Mouse (Mus musculus) liver, embryonic 12.5 days (tissue): ENCODE results near the gene Ntrk2. TPM values are rescaled to one million over a fixed set of nuclear protein-coding genes. Genes with fewer than 3 reads are reported as not detected.

Source experiments
- ATAC-seq: fragments of 200-750 bp; cut with Nextera tagmentation; 2 replicates; pipeline ENCODE4 v1.8.0; 2017; ENCODE audit warnings: moderate number of reproducible peaks, mild to moderate bottlenecking, moderate library complexity
- H3K27ac ChIP-seq: fragments of 300-500 bp; sonication (generic); 2 replicates; pipeline ENCODE4 v1.5.1; 2016; ENCODE audit warnings: mild to moderate bottlenecking
- H3K27me3 ChIP-seq: fragments of 300-500 bp; sonication (generic); replicated peaks from 2 replicates; pipeline ENCODE4 v1.6.1; 2016; ENCODE audit warnings: mild to moderate bottlenecking, moderate library complexity
- H3K36me3 ChIP-seq: fragments of 300-500 bp; sonication (generic); 2 replicates; pipeline ENCODE4 v1.6.1; 2016; ENCODE audit warnings: mild to moderate bottlenecking, moderate library complexity
- H3K4me1 ChIP-seq: fragments of 300-500 bp; sonication (generic); 2 replicates; pipeline ENCODE4 v1.6.1; 2016
- H3K4me2 ChIP-seq: fragments of 300-500 bp; sonication (generic); 2 replicates; pipeline ENCODE4 v1.6.1; 2016; ENCODE audit warnings: mild to moderate bottlenecking, moderate library complexity
- H3K4me3 ChIP-seq: fragments of 300-500 bp; sonication (generic); 2 replicates; pipeline ENCODE4 v1.5.1; 2016; ENCODE audit warnings: mild to moderate bottlenecking, moderate library complexity
- H3K9ac ChIP-seq: fragments of 300-500 bp; sonication (generic); 2 replicates; pipeline ENCODE4 v1.6.1; 2016; ENCODE audit warnings: mild to moderate bottlenecking, moderate library complexity
- H3K9me3 ChIP-seq: fragments of 300-500 bp; sonication (generic); replicated peaks from 2 replicates; pipeline ENCODE4 v1.6.1; 2016; ENCODE audit warnings: mild to moderate bottlenecking, moderate library complexity
- WGBS: fragments of 180-500 bp; shearing (Covaris S2); methylation state at CpG from one replicate; pipeline ENCODE4 v1.1.7; 2016; ENCODE audit not compliant: insufficient replicate concordance; 5-methylcytosine and 5-hydroxymethylcytosine counted together
- polyA plus RNA-seq: library from polyadenylated mRNA; unstranded; fragments of >200 nt; fragmentation: Nextera tagmentation; extraction: Ambion mirVana; gene quantifications from 2 replicates; pipeline ENCODE4 v1.2.1, GENCODE M21; 2016

Ntrk2 gene
- polyA plus RNA-seq, 1 experiment from 2014 or later: 0.20 TPM

DNA sequence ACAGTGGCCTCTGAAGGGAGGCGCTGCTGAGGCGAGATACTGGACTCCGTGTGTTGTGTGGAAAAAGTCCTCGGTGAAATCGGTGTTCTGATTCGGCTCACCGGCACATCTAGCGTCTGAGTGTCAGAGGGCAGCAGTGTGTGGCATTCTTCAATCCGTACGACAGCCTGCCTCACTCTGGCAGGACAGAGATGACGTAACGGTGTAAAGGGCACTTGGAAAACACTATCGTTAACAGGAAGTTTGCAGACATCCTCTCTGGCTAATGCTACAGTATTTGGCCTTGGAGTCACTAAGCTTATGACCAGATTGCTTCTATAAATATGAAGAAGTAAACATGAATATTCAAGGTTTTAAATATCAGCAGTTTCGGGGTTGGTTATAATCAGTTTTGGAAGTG, 309.2 kb downstream of the Ntrk2 start:
- Histone ChIP-seq H3K9me3 (peaks cover 35% of the 10 kb centered on the region), H3K4me1 (no peaks in the 10 kb centered on the region), H3K36me3 (no peaks in the 10 kb centered on the region), H3K9ac (no peak overlapping the region), H3K4me2 (no peak overlapping the region), H3K4me3 (no peak overlapping the region), H3K27me3 (no peaks in the 10 kb centered on the region), H3K27ac (no peak overlapping the region)
- no peak for ATAC-seq
- WGBS: 82% methylated on average over 14 of the region's 14 CpGs

GRCm38 (mm10) chr13:59117233-59117632, 310.9 kb downstream of the Ntrk2 start:
- Histone ChIP-seq H3K9ac (no peak overlapping the region), H3K4me2 (no peak overlapping the region), H3K27ac (no peak overlapping the region), H3K4me3 (no peak overlapping the region), H3K36me3 (no peaks in the 10 kb centered on the region), H3K4me1 (no peaks in the 10 kb centered on the region), H3K9me3 (peaks cover 42% of the 10 kb centered on the region), H3K27me3 (no peaks in the 10 kb centered on the region)
- WGBS: 65% methylated on average over 5 of the region's 5 CpGs
- ATAC-seq: no peak

- no peaks in the 10 kb centered on the region for H3K27me3 ChIP-seq
- no peak overlapping the region for H3K27ac ChIP-seq
- H3K4me3 ChIP-seq: no peak overlapping the region
- H3K9me3 ChIP-seq: peaks cover 32% of the 10 kb centered on the region
- WGBS: 59% methylated on average over 10 of the region's 10 CpGs
- no peak overlapping the region for H3K9ac ChIP-seq
- ATAC-seq: no peak
- H3K4me1 ChIP-seq: no peaks in the 10 kb centered on the region
- H3K4me2 ChIP-seq: no peak overlapping the region
- H3K36me3 ChIP-seq: no peaks in the 10 kb centered on the region
These were observed 313.4 kb downstream of the Ntrk2 start for GRCm38 (mm10) chr13:59119596-59120394.

DNA sequence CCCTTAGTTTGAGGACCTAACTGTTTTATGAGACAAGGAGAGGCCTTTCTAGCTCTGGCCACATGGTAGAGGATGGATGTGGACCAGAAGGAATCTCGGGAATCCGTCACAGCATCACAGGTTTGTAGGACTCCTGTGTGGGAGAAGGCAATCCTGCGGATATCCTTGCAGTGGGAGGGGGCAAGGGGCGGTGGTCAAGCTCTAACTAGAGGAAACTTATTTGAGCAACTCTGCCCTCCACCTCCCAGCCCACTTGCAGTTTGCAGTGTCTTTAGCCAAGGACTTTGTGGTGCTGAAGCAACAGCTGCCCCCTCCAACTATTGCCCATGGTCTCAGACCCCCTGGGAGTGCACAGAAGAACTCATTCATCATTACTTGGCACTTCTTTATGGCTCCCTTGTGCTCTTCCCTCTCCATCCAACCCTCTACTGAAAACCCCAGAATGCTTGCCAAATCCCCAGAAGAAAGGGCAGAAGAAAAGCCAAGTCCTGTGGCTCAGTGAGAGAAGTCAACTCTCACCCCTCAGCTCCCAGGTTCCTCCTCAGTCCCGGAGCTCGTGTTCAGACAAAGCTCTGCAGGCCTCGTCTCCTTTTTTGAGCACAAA, 336.9 kb downstream of the Ntrk2 start:
- H3K27ac ChIP-seq: no peak overlapping the region
- no peaks in the 10 kb centered on the region for H3K9me3 ChIP-seq
- H3K4me3 ChIP-seq: no peak overlapping the region
- no peak for ATAC-seq
- H3K9ac ChIP-seq: no peak overlapping the region
- no peaks in the 10 kb centered on the region for H3K4me1 ChIP-seq
- WGBS: 58% methylated on average over 7 of the region's 7 CpGs
- no peaks in the 10 kb centered on the region for H3K27me3 ChIP-seq
- H3K4me2 ChIP-seq: no peak overlapping the region
- H3K36me3 ChIP-seq: no peaks in the 10 kb centered on the region

GRCm38 (mm10) chr13:59144321-59144856, 338.0 kb downstream of the Ntrk2 start:
- Histone ChIP-seq H3K9ac (no peak overlapping the region), H3K36me3 (no peaks in the 10 kb centered on the region), H3K4me1 (no peaks in the 10 kb centered on the region), H3K9me3 (no peaks in the 10 kb centered on the region), H3K4me3 (no peak overlapping the region), H3K4me2 (no peak overlapping the region), H3K27ac (no peak overlapping the region), H3K27me3 (no peaks in the 10 kb centered on the region)
- WGBS: 64% methylated on average over 11 of the region's 11 CpGs
- ATAC-seq: no peak

GRCm38 (mm10) chr13:59145677-59146555, 339.5 kb downstream of the Ntrk2 start:
- no peak for ATAC-seq
- no peak overlapping the region for H3K4me2 ChIP-seq
- H3K36me3 ChIP-seq: no peaks in the 10 kb centered on the region
- no peaks in the 10 kb centered on the region for H3K4me1 ChIP-seq
- WGBS: 57% methylated on average over 21 of the region's 21 CpGs
- H3K4me3 ChIP-seq: no peak overlapping the region
- H3K27me3 ChIP-seq: no peaks in the 10 kb centered on the region
- H3K9me3 ChIP-seq: no peaks in the 10 kb centered on the region
- H3K9ac ChIP-seq: no peak overlapping the region
- H3K27ac ChIP-seq: no peak overlapping the region

GRCm38 (mm10) chr13:59146616-59147015, 340.2 kb downstream of the Ntrk2 start:
- H3K9me3 ChIP-seq: no peaks in the 10 kb centered on the region
- H3K27ac ChIP-seq: no peak overlapping the region
- H3K27me3 ChIP-seq: no peaks in the 10 kb centered on the region
- no peak overlapping the region for H3K9ac ChIP-seq
- no peak overlapping the region for H3K4me2 ChIP-seq
- 75% methylated on average over 7 of the region's 7 CpGs for WGBS
- ATAC-seq: no peak
- no peak overlapping the region for H3K4me3 ChIP-seq
- no peaks in the 10 kb centered on the region for H3K4me1 ChIP-seq
- H3K36me3 ChIP-seq: no peaks in the 10 kb centered on the region

DNA sequence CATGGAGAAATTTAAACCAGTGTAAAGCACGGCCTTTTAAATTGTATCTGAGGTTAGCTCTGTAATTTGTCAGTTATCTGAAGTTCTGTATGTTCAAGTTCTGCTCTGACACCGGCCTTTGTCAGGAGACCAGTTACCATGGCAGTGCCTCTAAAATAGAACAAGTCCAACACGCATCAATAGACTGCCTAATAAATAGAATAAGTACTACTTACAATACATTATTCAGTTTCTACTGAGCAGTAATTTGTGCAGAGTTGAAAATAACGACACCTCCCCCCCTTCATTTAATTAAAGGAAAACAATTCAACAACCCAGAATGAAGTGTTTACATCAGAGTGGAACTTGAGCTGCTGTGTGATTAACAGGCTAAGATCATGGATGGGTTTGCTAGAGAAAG, 341.6 kb downstream of the Ntrk2 start:
- WGBS: 57% methylated on average over 4 of the region's 4 CpGs
- H3K9me3 ChIP-seq: no peaks in the 10 kb centered on the region
- no peak for ATAC-seq
- H3K36me3 ChIP-seq: no peaks in the 10 kb centered on the region
- no peak overlapping the region for H3K4me3 ChIP-seq
- H3K27ac ChIP-seq: no peak overlapping the region
- H3K4me1 ChIP-seq: no peaks in the 10 kb centered on the region
- H3K4me2 ChIP-seq: no peak overlapping the region
- no peaks in the 10 kb centered on the region for H3K27me3 ChIP-seq
- H3K9ac ChIP-seq: no peak overlapping the region

- no peak for ATAC-seq
- 71% methylated on average over 10 of the region's 10 CpGs for WGBS
These were observed 342.4 kb downstream of the Ntrk2 start for GRCm38 (mm10) chr13:59148793-59149192.

DNA sequence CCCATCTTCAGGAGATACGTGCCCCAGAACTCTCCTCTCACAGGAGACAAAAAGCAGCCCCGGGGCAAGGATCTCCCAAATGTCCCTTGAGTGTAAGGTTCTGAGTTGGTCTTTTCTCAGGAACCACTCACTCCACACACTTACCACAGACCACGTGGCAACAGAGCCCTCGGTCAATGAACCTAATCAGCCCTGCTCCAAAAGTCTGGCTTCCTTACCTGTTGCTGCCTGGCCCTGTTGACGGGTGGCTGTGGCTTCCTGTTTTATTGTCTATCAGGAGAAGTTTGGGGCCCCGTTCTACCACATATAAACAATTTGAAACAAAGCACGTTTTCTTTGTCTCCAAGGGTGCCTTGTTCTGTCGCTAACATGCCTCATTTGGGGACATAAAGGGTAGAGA, 357.6 kb downstream of the Ntrk2 start:
- H3K27me3 ChIP-seq: no peaks in the 10 kb centered on the region
- no peak for ATAC-seq
- 58% methylated on average over 8 of the region's 8 CpGs for WGBS
- H3K36me3 ChIP-seq: no peaks in the 10 kb centered on the region
- no peak overlapping the region for H3K4me3 ChIP-seq
- H3K9ac ChIP-seq: no peak overlapping the region
- no peaks in the 10 kb centered on the region for H3K9me3 ChIP-seq
- H3K27ac ChIP-seq: no peak overlapping the region
- H3K4me1 ChIP-seq: no peaks in the 10 kb centered on the region
- H3K4me2 ChIP-seq: no peak overlapping the region

More at GRCm38 (mm10) chr13:59148793-59149192, 342.4 kb downstream of the Ntrk2 start:
- H3K4me3 ChIP-seq: no peak overlapping the region
- H3K27me3 ChIP-seq: no peaks in the 10 kb centered on the region
- H3K9me3 ChIP-seq: no peaks in the 10 kb centered on the region
- H3K4me1 ChIP-seq: no peaks in the 10 kb centered on the region
- no peak overlapping the region for H3K27ac ChIP-seq
- H3K4me2 ChIP-seq: no peak overlapping the region
- H3K9ac ChIP-seq: no peak overlapping the region
- H3K36me3 ChIP-seq: no peaks in the 10 kb centered on the region

GRCm38 (mm10) chr13:59173840-59174239, 367.5 kb downstream of the Ntrk2 start:
- 64% methylated on average over 8 of the region's 8 CpGs for WGBS
- H3K9me3 ChIP-seq: no peaks in the 10 kb centered on the region
- no peak overlapping the region for H3K9ac ChIP-seq
- H3K4me2 ChIP-seq: no peak overlapping the region
- H3K4me3 ChIP-seq: no peak overlapping the region
- ATAC-seq: no peak
- H3K27me3 ChIP-seq: no peaks in the 10 kb centered on the region
- H3K27ac ChIP-seq: no peak overlapping the region
- H3K4me1 ChIP-seq: no peaks in the 10 kb centered on the region
- no peaks in the 10 kb centered on the region for H3K36me3 ChIP-seq

DNA sequence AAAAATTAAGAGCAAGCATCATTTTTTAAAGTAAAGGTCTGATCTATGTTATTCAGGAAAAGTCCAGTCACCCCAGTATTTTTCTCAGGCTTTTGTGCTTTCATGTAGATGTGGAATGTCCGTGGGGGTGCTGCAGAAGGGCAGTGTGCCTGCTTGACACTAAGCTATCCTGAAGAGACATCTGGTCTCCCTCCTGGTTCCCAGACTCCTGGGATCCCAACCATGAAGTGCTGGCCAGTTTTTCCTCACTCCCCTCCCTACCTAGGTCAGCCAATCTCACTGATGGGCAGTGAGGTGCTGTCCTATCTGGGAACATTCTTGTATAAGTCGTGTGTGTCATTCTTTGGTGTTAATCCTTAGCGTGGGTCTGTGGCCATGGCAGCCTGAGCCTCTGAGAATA, 369.7 kb downstream of the Ntrk2 start:
- Histone ChIP-seq H3K4me2 (no peak overlapping the region), H3K4me3 (no peak overlapping the region), H3K27me3 (no peaks in the 10 kb centered on the region), H3K4me1 (no peaks in the 10 kb centered on the region), H3K9me3 (no peaks in the 10 kb centered on the region), H3K27ac (no peak overlapping the region), H3K36me3 (no peaks in the 10 kb centered on the region), H3K9ac (no peak overlapping the region)
- no peak for ATAC-seq
- 58% methylated on average over 3 of the region's 3 CpGs for WGBS
